24 mouse cellular contexts compared by ENCODE assay signal in genomic region chr4:133080862-133081261, GRCm38 (mm10). TPM values are rescaled to one million over a fixed set of nuclear protein-coding genes. Genes with fewer than 3 reads are reported as not detected.
DNase-seq lines count a peak whose midpoint lies in the region; ATAC-seq lines count a peak whose summit lies in the region.
"Had no signal": no experiment of that assay in that cellular context is flagged by ENCODE, and none has a peak within 500 bp of the region (broad histone marks: within the 10 kb centered on the region; RNA-seq: fewer than 3 reads in every experiment).

No protein-coding gene starts in this region.

- intact Hi-C loops in heart, postnatal 36 days (cut with DNase I) = no loop called here

- H3K4me3 ChIP-seq in heart, embryonic 10.5 days = no peak overlapping the region
- H3K4me3 ChIP-seq in limb, embryonic 12.5 days (replicated peaks) = no peak overlapping the region
- H3K4me3 ChIP-seq in limb, embryonic 10.5 days = no peak overlapping the region
- H3K4me3 ChIP-seq: limb, embryonic 13.5 days; liver, embryonic 12.5 days; midbrain, embryonic 10.5 days; neural tube, embryonic 13.5 days had no signal

- H3K27ac ChIP-seq in heart, embryonic 10.5 days = peak overlapping the region; percentile 30; the same call in 1 of the 2 replicates
- H3K27ac ChIP-seq in limb, embryonic 12.5 days = 0 out of 2 replicates have a peak overlapping the region, but pooled peaks have one; percentile 12
- H3K27ac ChIP-seq in limb, embryonic 10.5 days = no peak overlapping the region
- H3K27ac ChIP-seq: limb, embryonic 13.5 days; liver, embryonic 12.5 days; midbrain, embryonic 10.5 days; neural tube, embryonic 13.5 days had no signal

- no peak overlapping the region for H3K9ac ChIP-seq in limb, embryonic 12.5 days (replicated peaks)
- H3K9ac ChIP-seq: forebrain, postnatal 0 days; limb, embryonic 13.5 days; liver, embryonic 12.5 days; neural tube, embryonic 13.5 days had no signal

- peaks cover 4% of the 10 kb centered on the region; the same call in 1 of the 2 replicates for H3K27me3 ChIP-seq in heart, embryonic 10.5 days (ENCODE audit: insufficient read depth, poor library complexity, severe bottlenecking)
- H3K27me3 ChIP-seq in limb, embryonic 12.5 days = no peaks in the 10 kb centered on the region
- H3K27me3 ChIP-seq in limb, embryonic 10.5 days (ENCODE audit: low read depth, poor library complexity, severe bottlenecking) = peaks cover 10% of the 10 kb centered on the region; the same call in 1 of the 2 replicates
- H3K27me3 ChIP-seq: limb, embryonic 13.5 days; neural tube, embryonic 13.5 days had no signal

- H3K4me2 ChIP-seq in limb, embryonic 12.5 days = no peak overlapping the region
- H3K4me2 ChIP-seq: limb, embryonic 13.5 days; liver, embryonic 12.5 days; neural tube, embryonic 13.5 days had no signal

- no peak for ATAC-seq in limb, embryonic 12.5 days (ENCODE audit: insufficient number of reproducible peaks, insufficient read depth, low FRiP score, low TSS enrichment, low read depth)
- ATAC-seq: forebrain, postnatal 0 days; hindbrain, embryonic 16.5 days; intestine, embryonic 16.5 days; liver, embryonic 12.5 days had no signal

- no peaks in the 10 kb centered on the region for H3K9me3 ChIP-seq in heart, embryonic 10.5 days
- no peaks in the 10 kb centered on the region for H3K9me3 ChIP-seq in limb, embryonic 12.5 days
- H3K9me3 ChIP-seq in limb, embryonic 10.5 days (replicated peaks) = no peaks in the 10 kb centered on the region
- H3K9me3 ChIP-seq: limb, embryonic 13.5 days; liver, embryonic 12.5 days; midbrain, embryonic 10.5 days; neural tube, embryonic 13.5 days had no signal

- 93% methylated on average over 3 of the region's 3 CpGs for WGBS in heart, embryonic 10.5 days
- 98% methylated on average over 3 of the region's 3 CpGs for WGBS in limb, embryonic 12.5 days
- WGBS in limb, embryonic 10.5 days = 95% methylated on average over 3 of the region's 3 CpGs

- H3K36me3 ChIP-seq in heart, embryonic 10.5 days = peaks cover 20% of the 10 kb centered on the region
- H3K36me3 ChIP-seq in limb, embryonic 12.5 days = peaks cover 50% of the 10 kb centered on the region
- peaks cover 40% of the 10 kb centered on the region for H3K36me3 ChIP-seq in limb, embryonic 10.5 days

- H3K4me1 ChIP-seq in heart, embryonic 10.5 days = peaks cover 59% of the 10 kb centered on the region
- H3K4me1 ChIP-seq in limb, embryonic 12.5 days (replicated peaks) = peaks cover 28% of the 10 kb centered on the region
- H3K4me1 ChIP-seq in limb, embryonic 10.5 days = peaks cover 38% of the 10 kb centered on the region

- DNase-seq in cerebellum, postnatal 14 days = peak; percentile 60 to 68
- DNase-seq in cerebellum, adult 8-10 months = no peak
- DNase-seq in heart, embryonic 10.5 days (ENCODE audit: low spot score) = no peak
- DNase-seq in heart, postnatal 36 days = no peak
- DNase-seq in limb, embryonic 10.5 days (ENCODE audit: low spot score) = no peak
- DNase-seq in brain, adult 2 months (ENCODE audit: low read depth, low spot score) = peak; percentile 54
- no peak for DNase-seq in ovary, postnatal 14 days (ENCODE audit: low spot score)
- DNase-seq: adrenal gland, adult 2 months; forebrain, postnatal 0 days; heart, postnatal 10 days; kidney, postnatal 36 days; layer of hippocampus, postnatal 36 days; lung, adult 18-20 months; lung, postnatal 10 days; right cerebral cortex, adult 18-20 months; thymus, adult 18-20 months; thymus, postnatal 4 days had no signal

RNA-seq across cellular contexts. Expression of gene Wasf2, which starts 49.4 kb away (rescaled TPM):
- 51.1 and 58.5 TPM in 2 replicates for polyA plus RNA-seq in heart, embryonic 10.5 days (2016; fragmentation: Nextera tagmentation; extraction: Ambion mirVana)
- total RNA-seq in heart, postnatal 36 days (2021) = 10 to 100 TPM; 81.4 to 89.2 TPM
- 73.8 and 81.6 TPM in 2 replicates for polyA plus RNA-seq in limb, embryonic 12.5 days (2016; fragmentation: Nextera tagmentation; extraction: Ambion mirVana)
- 62.9 and 73.7 TPM in 2 replicates for polyA plus RNA-seq in limb, embryonic 10.5 days (2016; fragmentation: Nextera tagmentation; extraction: Ambion mirVana)

Comparison
In these comparisons a context has a peak if more than half of its experiments do, and no peak if none do; other contexts are left out.
1. DNase-seq: peak in cerebellum, postnatal 14 days (2 of 2) and brain, adult 2 months (single experiment); none in cerebellum, adult 8-10 months (single experiment), heart, embryonic 10.5 days (single experiment), heart, postnatal 36 days (0 of 2), limb, embryonic 10.5 days (single experiment) and ovary, postnatal 14 days (single experiment).